Mouse (Mus musculus) adrenal gland, adult 2 months (tissue): Measurements from ENCODE around the gene Kcnq2. TPM values are rescaled to one million over a fixed set of nuclear protein-coding genes. Genes with fewer than 3 reads are reported as not detected.

Source experiments
- DNase-seq: peaks from one replicate; pipeline ENCODE4 v3.0.0; 2021
- polyA plus RNA-seq: library from polyadenylated mRNA; depleted of rRNA; stranded (reverse); fragments of >200 nt; gene quantifications from 2 replicates; pipeline ENCODE4 v1.2.3, GENCODE M21; 2012
- total RNA-seq, 2 experiments: library from RNA; stranded (reverse); gene quantifications; 2 replicates each; pipeline ENCODE4 v1.2.3; 2021

The Kcnq2 gene
- total and polyA plus RNA-seq, 3 experiments, result 3.7 to 5.4 (median 5.2) TPM

GRCm38 (mm10) chr2:181147546-181148317 is 12.6 kb upstream of the Kcnq2 start:
- DNase-seq, result peak; percentile 40

GRCm38 (mm10) chr2:181146976-181147545 is 12.0 kb upstream of the Kcnq2 start:
- DNase-seq, result no peak

GRCm38 (mm10) chr2:181144675-181145074 is 9.6 kb upstream of the Kcnq2 start:
- peak; percentile 43 for DNase-seq

GRCm38 (mm10) chr2:181143509-181144276 is 8.6 kb upstream of the Kcnq2 start:
- no peak for DNase-seq

GRCm38 (mm10) chr2:181142703-181143135 is 7.6 kb upstream of the Kcnq2 start:
- no peak for DNase-seq

GRCm38 (mm10) chr2:181139641-181140193 is 4.6 kb upstream of the Kcnq2 start:
- peak; percentile 71 for DNase-seq

GRCm38 (mm10) chr2:181136934-181137333 is 1.8 kb upstream of the Kcnq2 start:
- DNase-seq, result peak; percentile 59

GRCm38 (mm10) chr2:181135446-181135818 is 332 bp upstream of the Kcnq2 start:
- no peak for DNase-seq

- no peak for DNase-seq
Measured at GRCm38 (mm10) chr2:181133837-181134590, 1.1 kb downstream of the Kcnq2 start.

GRCm38 (mm10) chr2:181130245-181130644 is 4.9 kb downstream of the Kcnq2 start:
- no peak for DNase-seq

GRCm38 (mm10) chr2:181128963-181129362 is 6.1 kb downstream of the Kcnq2 start:
- DNase-seq, result no peak

- DNase-seq, result no peak
Measured at GRCm38 (mm10) chr2:181127786-181128185, 7.3 kb downstream of the Kcnq2 start.

- DNase-seq, result no peak
Measured at GRCm38 (mm10) chr2:181125726-181126455, 9.2 kb downstream of the Kcnq2 start.

- DNase-seq, result no peak
Measured at GRCm38 (mm10) chr2:181122642-181123041, 12.5 kb downstream of the Kcnq2 start.

- no peak for DNase-seq
Measured at GRCm38 (mm10) chr2:181120922-181121449, 14.1 kb downstream of the Kcnq2 start.

- no peak for DNase-seq
Measured at GRCm38 (mm10) chr2:181119952-181120351, 15.1 kb downstream of the Kcnq2 start.

- DNase-seq, result no peak
Measured at GRCm38 (mm10) chr2:181116436-181116835, 18.7 kb downstream of the Kcnq2 start.

- no peak for DNase-seq
Measured at GRCm38 (mm10) chr2:181115367-181115766, 19.7 kb downstream of the Kcnq2 start.

- no peak for DNase-seq
Measured at GRCm38 (mm10) chr2:181113762-181114361, 21.2 kb downstream of the Kcnq2 start.

- DNase-seq, result no peak
Measured at GRCm38 (mm10) chr2:181111665-181112064, 23.4 kb downstream of the Kcnq2 start.
